Mouse (Mus musculus) embryo, embryonic 11 days (tissue): Measurements from ENCODE around the gene Olfr338.
"Not testable (repeated sequence)": the region's sequence is repeated elsewhere in the genome, so short reads cannot be mapped to it uniquely, and the experiment has no call there.

ENCODE experiments used
- DNase-seq: peaks from one replicate; pipeline ENCODE4 v3.0.0-alpha.2; 2015

Gene Olfr338

GRCm38 (mm10) chr2:36373219-36373618, at the start of gene Olfr338:
Gene Olfr338, plus strand, starts transcription at chr2:36373519.
- no peak for DNase-seq

DNA sequence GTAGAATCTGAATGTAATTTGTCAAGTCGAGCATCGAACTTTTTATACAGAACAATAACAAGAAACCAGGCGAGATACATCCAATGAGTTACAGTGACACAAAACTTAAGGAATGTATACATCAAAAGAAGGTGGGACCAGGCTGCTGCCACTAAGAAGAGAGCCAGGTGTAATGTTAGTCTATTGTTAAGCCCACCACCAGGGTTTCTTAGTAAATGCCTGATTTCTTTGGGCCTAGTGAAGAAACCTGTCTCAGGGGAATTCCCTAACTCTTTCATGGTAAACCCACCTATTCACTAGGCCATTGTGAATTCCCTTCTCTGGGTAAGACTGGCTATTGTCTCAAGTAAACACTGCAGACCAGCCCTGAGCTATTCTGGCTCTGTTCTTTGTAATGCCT, 41.9 kb downstream of the Olfr338 start:
- DNase-seq = not testable (repeated sequence)

GRCm38 (mm10) chr2:36415591-36415990, 42.3 kb downstream of the Olfr338 start:
- not testable (repeated sequence) for DNase-seq

DNA sequence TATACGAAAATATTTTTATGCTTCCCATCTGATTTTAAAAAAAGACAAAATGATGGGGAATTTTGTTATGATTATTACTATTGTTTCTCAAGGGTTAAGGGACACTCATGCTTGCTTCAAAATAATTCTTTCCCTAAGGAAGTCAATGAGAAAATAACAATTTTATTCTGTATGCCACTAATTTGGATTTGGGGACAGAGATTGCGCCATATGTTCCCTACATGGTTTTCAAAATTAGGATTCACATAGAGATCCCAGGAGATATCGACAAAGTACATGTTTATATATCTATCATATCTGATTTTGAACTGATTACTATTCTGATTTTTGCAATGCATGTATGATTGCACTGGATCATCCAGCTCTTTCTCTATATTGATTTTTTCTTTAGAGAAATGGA, 45.3 kb downstream of the Olfr338 start, which contains the start of gene Olfr339:
Olfr339 (plus strand) TSS at position 301 of the 400 bp plus-strand sequence.
- DNase-seq = no peak
